Mouse (Mus musculus) A20 (cell line): ENCODE measurements around the gene Zpbp.

Experiments used
- DNase-seq: peaks from one replicate; pipeline ENCODE4 v3.0.0-alpha.2; 2011; ENCODE audit warnings: low read depth, low spot score

The Zpbp gene

DNA sequence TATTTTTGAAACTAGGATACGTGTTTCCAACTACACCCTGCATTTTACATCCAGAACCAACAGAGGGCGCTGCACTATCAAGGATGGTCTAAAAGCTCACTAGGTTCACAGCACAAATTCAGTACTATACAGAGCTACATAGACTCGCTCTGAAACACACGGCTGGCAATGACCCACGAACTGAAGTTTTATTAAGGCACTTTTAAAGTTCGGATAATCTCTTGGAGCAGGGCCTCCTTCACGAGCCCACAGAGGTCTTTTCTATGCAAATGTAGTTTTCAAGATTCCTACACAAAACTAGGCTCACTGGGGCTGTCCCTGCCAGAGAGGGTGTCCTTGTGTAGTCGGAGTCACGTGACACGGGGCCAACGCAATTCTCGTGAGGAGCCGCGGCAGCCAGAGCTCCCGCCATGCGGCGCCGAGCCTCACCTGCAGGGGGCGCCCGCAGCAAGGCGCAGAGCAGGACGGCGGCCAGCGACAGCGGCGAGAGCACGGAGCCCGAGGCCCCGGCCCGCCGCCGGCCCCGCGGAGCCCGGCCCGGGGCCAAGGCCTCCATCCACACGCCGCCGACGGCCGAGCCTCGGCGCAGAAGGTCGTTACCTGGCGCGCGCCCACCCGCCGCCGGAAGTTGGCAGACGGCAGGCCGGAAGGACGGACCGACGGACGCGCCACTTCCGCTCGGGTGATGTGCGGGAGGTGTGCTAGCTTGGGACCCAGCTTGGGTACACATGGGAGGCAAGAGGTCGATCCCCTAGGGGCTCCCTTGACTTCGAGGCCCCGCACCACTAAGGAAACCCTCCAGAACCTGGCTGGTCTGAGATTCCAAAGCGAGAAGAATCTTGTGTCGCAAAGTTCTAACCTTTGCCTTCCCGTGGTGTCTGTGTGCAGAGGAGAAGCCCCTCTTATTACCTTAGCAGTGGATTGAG lies at the start of gene Zpbp, which contains the start of gene Spata48:
Gene Zpbp (minus strand): TSS at position 774 of the 926 bp plus-strand sequence.
Gene Spata48 (plus strand): TSS at position 460 of the 926 bp plus-strand sequence.
- DNase-seq: peak; percentile 98

GRCm38 (mm10) chr11:11509413-11509812 lies 47.2 kb upstream of the Zpbp start:
- DNase-seq: no peak

DNA sequence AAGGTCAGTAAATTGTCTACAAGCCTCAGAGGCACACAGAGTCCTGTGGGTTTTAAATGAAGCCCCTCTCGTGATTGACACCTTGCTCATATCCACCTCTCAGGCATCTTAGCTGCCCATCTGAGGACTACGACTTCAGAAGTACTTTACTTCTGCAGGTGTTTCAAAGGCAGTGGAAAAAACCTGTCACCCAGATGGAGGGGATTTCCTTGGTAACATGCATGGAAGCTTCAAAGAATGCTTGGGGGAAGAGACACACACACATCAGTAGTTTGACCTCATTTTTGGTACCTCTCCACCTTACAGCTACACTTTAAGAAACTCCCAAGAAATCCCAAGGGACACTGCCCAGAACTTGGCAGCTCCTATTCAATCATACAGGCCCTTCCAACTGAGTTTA lies 44.0 kb upstream of the Zpbp start:
- DNase-seq: peak; percentile 80

- peak; percentile 63 for DNase-seq
These were observed 37.7 kb upstream of the Zpbp start for GRCm38 (mm10) chr11:11499944-11500343.

GRCm38 (mm10) chr11:11495697-11496096 lies 33.5 kb upstream of the Zpbp start:
- DNase-seq: no peak

GRCm38 (mm10) chr11:11492044-11492443 lies 29.8 kb upstream of the Zpbp start:
- DNase-seq: no peak

- DNase-seq: no peak
These were observed 22.2 kb upstream of the Zpbp start for GRCm38 (mm10) chr11:11484378-11484777.

GRCm38 (mm10) chr11:11468924-11469323 lies 6.7 kb upstream of the Zpbp start:
- no peak for DNase-seq

- DNase-seq: no peak
These were observed 318 bp upstream of the Zpbp start for GRCm38 (mm10) chr11:11462561-11462890.

- peak; percentile 59 for DNase-seq
These were observed 7.2 kb downstream of the Zpbp start for GRCm38 (mm10) chr11:11455037-11455436.

GRCm38 (mm10) chr11:11417356-11417755 lies 44.9 kb downstream of the Zpbp start:
- DNase-seq: no peak

- no peak for DNase-seq
These were observed 48.0 kb downstream of the Zpbp start for GRCm38 (mm10) chr11:11414188-11414587.

DNA sequence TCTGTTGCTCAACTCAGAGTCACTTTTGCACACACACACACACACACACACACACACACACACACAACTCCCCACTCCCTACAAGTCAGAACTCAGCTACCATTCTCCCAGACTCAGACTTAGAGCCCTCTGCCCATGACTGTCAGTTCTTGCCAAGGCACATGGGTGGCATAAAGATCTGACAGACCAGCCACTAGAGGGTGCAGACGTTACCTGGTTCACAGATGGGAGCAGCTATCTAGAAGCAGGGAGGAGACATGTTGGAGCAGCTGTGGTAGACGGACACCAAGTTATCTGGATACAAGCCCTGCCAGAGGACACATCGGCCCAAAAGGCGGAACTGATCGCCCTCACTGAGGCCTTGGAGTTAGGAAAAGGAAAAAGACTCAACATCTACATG lies 67.5 kb downstream of the Zpbp start:
- peak; percentile 40 for DNase-seq

- DNase-seq: no peak
These were observed 69.0 kb downstream of the Zpbp start for GRCm38 (mm10) chr11:11393164-11393563.

- no peak for DNase-seq
These were observed 90.9 kb downstream of the Zpbp start for GRCm38 (mm10) chr11:11371305-11371704.

- no peak for DNase-seq
These were observed 178.7 kb downstream of the Zpbp start for GRCm38 (mm10) chr11:11283512-11283911.

DNA sequence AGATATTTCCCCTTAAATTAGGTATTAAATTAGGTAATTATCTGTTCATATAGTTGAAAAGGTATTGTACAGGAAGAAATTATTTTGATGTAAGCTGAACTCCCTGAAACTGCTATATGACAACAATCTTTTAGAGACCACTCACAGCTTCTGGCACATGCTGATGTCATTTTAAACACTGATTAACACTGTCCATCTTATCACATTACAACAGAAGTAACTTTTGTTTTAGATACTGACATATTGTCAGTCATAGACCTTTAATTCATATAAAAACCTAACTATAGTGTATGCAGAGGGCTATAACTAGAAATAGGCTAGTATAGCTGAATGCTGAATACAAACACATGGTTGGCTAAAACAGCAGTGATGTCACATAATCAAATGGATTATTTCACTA lies 182.1 kb downstream of the Zpbp start:
- DNase-seq: no peak

- DNase-seq: no peak
These were observed 204.9 kb downstream of the Zpbp start for GRCm38 (mm10) chr11:11257348-11257747.

GRCm38 (mm10) chr11:11242694-11243377 lies 219.4 kb downstream of the Zpbp start:
- no peak for DNase-seq

GRCm38 (mm10) chr11:11239346-11239745 lies 222.9 kb downstream of the Zpbp start:
- peak; percentile 39 for DNase-seq
